Mouse (Mus musculus): Measurements from ENCODE around the gene Coro1b. TPM values are rescaled to one million over a fixed set of nuclear protein-coding genes. Genes with fewer than 3 reads are reported as not detected.
A peak's percentile ranks its signal among the peaks of the same experiment; 100 is the strongest.

Coro1b gene
- total RNA-seq, 1 experiment from 2014 or later: 183 TPM

DNA sequence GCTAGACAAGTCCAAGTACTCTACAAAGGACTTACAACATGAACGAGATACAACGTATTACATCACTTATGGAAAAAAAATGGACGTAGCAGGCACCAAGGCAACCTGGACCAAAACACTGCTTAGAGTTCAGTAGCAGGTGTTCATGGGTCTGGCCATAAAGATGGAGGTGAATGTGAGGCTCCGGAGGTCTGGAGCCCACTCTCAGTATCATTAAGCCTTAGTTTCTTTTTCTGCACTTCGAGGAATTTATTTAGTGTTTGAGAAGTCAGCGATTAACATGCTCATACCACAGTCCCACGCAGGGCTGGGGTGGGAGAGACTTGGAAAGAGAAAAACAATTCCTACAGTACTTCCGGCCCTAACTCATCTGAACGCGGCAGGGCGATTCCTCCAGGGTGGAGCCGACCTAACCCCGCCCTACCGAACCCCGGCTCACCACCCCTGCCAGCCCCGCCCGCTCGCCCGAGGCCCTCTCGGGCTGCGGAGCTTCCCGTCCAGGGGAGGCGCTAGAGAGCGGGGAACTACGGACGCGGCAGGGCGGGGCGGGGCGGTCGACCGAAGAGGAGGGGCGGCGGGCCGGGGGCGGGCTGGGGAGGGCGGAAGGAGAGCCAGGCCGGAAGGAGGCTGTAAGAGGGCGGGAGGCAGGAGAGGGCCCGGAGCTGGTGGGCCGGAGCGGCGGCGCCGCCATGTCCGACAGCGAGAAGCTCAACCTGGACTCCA lies 43.3 kb downstream of the Coro1b start, which contains the start of gene Ppp1ca:
TSS of gene Ppp1ca (plus strand) at position 538 of the 723 bp plus-strand sequence.
- peak; percentile 99 for DNase-seq

DNA sequence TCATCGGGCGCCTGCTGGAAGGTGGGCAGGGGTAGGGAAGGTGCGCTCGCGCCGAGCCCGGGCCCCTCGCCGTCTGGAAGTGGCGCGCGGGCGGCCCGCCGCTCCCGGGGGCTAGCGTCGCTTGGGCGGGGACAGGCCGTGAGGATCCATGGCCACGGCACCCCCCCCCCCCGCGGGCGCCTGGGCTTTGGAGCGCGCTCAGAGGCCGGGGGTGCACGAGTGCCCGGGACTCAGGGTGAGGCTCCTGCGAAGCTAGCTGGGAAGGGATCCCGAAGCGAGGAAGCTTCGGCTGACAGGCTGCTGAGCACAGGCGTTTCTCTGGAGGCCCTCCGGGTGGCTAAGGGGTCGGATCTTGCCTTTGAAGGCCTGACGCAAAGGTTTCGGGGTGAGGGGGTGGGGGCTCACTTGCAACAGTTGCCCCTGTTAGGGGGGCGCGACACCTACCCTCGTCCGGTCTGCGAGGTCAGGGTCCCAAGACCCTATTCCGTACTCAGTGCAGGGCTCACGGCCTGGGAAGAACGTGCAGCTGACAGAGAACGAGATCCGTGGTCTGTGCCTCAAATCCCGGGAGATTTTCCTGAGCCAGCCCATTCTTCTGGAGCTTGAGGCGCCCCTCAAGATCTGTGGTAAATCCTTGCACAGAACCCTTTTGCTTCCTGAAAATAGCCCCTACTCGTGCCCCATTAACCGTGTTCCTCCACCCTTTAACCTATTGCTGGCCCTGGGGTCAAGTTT lies 44.0 kb downstream of the Coro1b start:
- no peak for DNase-seq

DNA sequence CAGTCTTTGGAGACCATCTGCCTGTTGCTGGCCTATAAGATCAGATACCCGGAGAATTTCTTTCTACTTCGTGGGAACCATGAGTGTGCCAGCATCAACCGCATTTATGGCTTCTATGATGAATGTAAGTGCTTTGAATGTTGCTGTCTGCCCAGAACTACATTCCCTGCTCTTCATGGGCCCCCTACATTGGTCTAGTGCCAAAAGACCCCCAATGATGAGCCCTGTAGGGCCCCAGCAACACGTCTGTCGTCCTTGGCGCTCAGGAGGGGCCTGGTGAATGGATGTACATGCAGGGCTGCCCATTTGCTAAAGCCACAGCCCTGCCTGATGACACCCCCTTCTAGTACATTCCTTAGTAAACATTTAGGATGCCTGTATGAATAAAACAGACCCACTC lies 44.7 kb downstream of the Coro1b start:
- DNase-seq: no peak

GRCm38 (mm10) chr19:4194021-4194724 lies 45.8 kb downstream of the Coro1b start:
- DNase-seq: peak; percentile 68

- DNase-seq: peak; percentile 59
These were observed 46.6 kb downstream of the Coro1b start for GRCm38 (mm10) chr19:4194776-4195650.

DNA sequence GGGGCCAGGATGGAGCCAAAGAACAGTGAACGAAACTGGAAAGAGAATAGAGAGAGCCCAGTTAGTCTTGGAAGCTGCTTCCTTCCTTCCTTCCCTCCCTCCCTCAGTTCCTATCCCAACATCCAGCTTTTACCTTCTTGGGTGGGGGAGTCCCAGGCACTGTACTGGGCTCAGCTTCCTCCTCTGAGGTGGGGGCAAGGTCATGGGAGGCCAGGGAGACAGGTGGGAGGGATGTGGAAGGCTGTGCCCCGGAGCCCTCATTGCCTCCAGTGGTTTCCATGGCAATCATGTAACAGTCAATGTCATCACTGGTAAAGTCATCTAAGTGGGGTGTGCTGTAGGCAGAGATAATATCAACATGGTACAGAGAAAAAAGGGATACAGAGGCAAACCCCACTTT lies 47.6 kb downstream of the Coro1b start:
- no peak for DNase-seq

GRCm38 (mm10) chr19:4196548-4196947 lies 48.1 kb downstream of the Coro1b start:
- peak; percentile 57 for DNase-seq

- no peak for DNase-seq
These were observed 48.8 kb downstream of the Coro1b start for GRCm38 (mm10) chr19:4197180-4197579.

- DNase-seq: peak; percentile 98
These were observed 53.0 kb downstream of the Coro1b start, which contains the start of gene Rad9a for GRCm38 (mm10) chr19:4201291-4201909. Gene Rad9a, minus strand, starts transcription at chr19:4201662.

- DNase-seq: no peak
These were observed 53.7 kb downstream of the Coro1b start for GRCm38 (mm10) chr19:4202149-4202548.

DNA sequence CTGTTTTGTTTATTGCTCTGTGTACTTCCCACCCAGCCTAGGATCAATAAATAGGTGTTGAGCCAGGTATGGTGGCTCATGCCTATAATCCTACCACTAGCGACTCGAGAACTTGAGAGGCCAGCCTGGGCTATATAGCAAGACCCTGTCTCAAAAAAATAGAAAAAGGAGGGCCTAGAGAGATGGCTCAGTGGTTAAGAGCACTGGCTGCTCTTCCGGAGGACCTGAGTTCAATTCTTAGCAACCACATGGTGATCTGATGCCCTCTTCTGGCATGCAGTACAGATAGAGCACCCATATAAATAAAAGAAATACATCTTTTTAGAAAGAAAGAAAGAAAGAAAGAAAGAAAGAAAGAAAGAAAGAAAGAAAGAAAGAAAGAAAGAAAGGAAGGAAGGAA lies 54.7 kb downstream of the Coro1b start:
- DNase-seq: no peak

Other genes starting within 250 kb of the Coro1b start
- gene Tcirg1, start 241.5 kb upstream of the Coro1b start, total RNA-seq (2021): 44.3 and 48.8 TPM in 2 replicates
- 440 and 447 TPM in 2 replicates for gene Ndufs8, start 235.8 kb upstream of the Coro1b start, total RNA-seq (2021)
- 57.8 and 73.4 TPM in 2 replicates for gene Aldh3b1, start 218.8 kb upstream of the Coro1b start, total RNA-seq (2021)
- gene Unc93b1, start 213.4 kb upstream of the Coro1b start, total RNA-seq (2021): 35.4 and 48.9 TPM in 2 replicates
- gene Aldh3b3, start 190.0 kb upstream of the Coro1b start, total RNA-seq (2021): 0.41 and 0.44 TPM in 2 replicates
- 7.6 and 11.6 TPM in 2 replicates for gene Aldh3b2, start 176.3 kb upstream of the Coro1b start, total RNA-seq (2021)
- 25.7 and 31.1 TPM in 2 replicates for gene Acy3, start 162.0 kb upstream of the Coro1b start, total RNA-seq (2021)
- not detected in 2 replicates for gene Tbx10, start 155.9 kb upstream of the Coro1b start, total RNA-seq (2021)
- 41.1 and 49.2 TPM in 2 replicates for gene Nudt8, start 148.0 kb upstream of the Coro1b start, total RNA-seq (2021)
- gene Gm49405, start 148.0 kb upstream of the Coro1b start, total RNA-seq (2021): 0.89 and 1.7 TPM in 2 replicates
- gene Doc2g, start 145.3 kb upstream of the Coro1b start, total RNA-seq (2021): 1.6 and 2.8 TPM in 2 replicates
- gene Ndufv1, start 135.8 kb upstream of the Coro1b start, total RNA-seq (2021): 604 and 685 TPM in 2 replicates
- 289 and 329 TPM in 2 replicates for gene Gstp1, start 110.6 kb upstream of the Coro1b start, total RNA-seq (2021)
- gene Gstp2, start 102.6 kb upstream of the Coro1b start, total RNA-seq (2021): 62.4 and 76.7 TPM in 2 replicates
- 4.5 and 58.0 TPM in 2 replicates for gene Gstp3, start 89.0 kb upstream of the Coro1b start, total RNA-seq (2021)
- not detected in 2 replicates for gene Cabp2, start 67.0 kb upstream of the Coro1b start, total RNA-seq (2021)
- 78.4 and 97.1 TPM in 2 replicates for gene Cdk2ap2, start 51.4 kb upstream of the Coro1b start, total RNA-seq (2021)
- gene Pitpnm1, start 48.6 kb upstream of the Coro1b start, total RNA-seq (2021): 95.1 and 116 TPM in 2 replicates
- gene Aip, start 22.8 kb upstream of the Coro1b start, total RNA-seq (2021): 81.3 and 94.1 TPM in 2 replicates
- gene Gpr152, start 8.8 kb upstream of the Coro1b start, total RNA-seq (2021): 0.08 TPM in 1 of 2 replicates, not detected in the other
- gene Cabp4, start 4.6 kb upstream of the Coro1b start, total RNA-seq (2021): 1.7 and 2.4 TPM in 2 replicates
- gene Ptprcap, start 5.0 kb downstream of the Coro1b start, total RNA-seq (2021): 4.4 and 27.5 TPM in 2 replicates
- gene Rps6kb2, start 14.7 kb downstream of the Coro1b start, total RNA-seq (2021): 29.1 and 34.4 TPM in 2 replicates
- gene Carns1, start 26.9 kb downstream of the Coro1b start, total RNA-seq (2021): 2.6 and 4.1 TPM in 2 replicates
- 1.9 and 15.1 TPM in 2 replicates for gene Tbc1d10c, start 42.7 kb downstream of the Coro1b start, total RNA-seq (2021)
- gene Ppp1ca, start 43.4 kb downstream of the Coro1b start, total RNA-seq (2021): 369 and 402 TPM in 2 replicates
- 8.2 and 10.7 TPM in 2 replicates for gene Rad9a, start 53.0 kb downstream of the Coro1b start, total RNA-seq (2021)
- gene Clcf1, start 65.6 kb downstream of the Coro1b start, total RNA-seq (2021): 10.8 and 16.3 TPM in 2 replicates
- gene AC109138.7, start 65.7 kb downstream of the Coro1b start, total RNA-seq (2021): not detected in 2 replicates
- gene Pold4, start 83.3 kb downstream of the Coro1b start, total RNA-seq (2021): 43.3 and 57.9 TPM in 2 replicates
- 17.3 and 20.8 TPM in 2 replicates for gene Ssh3, start 120.6 kb downstream of the Coro1b start, total RNA-seq (2021)
- 2.7 and 4.8 TPM in 2 replicates for gene Ankrd13d, start 134.5 kb downstream of the Coro1b start, total RNA-seq (2021)
- gene Grk2, start 157.6 kb downstream of the Coro1b start, total RNA-seq (2021): 45.2 and 74.4 TPM in 2 replicates
- 96.2 and 111 TPM in 2 replicates for gene Kdm2a, start 249.7 kb downstream of the Coro1b start, total RNA-seq (2021)

Data from adrenal gland, postnatal 14 days (tissue).